Mouse (Mus musculus) embryonic fibroblast, embryonic 13.5 days (primary cell): ENCODE results near the gene Ly6c1. TPM values are rescaled to one million over a fixed set of nuclear protein-coding genes. Genes with fewer than 3 reads are reported as not detected.
"Not testable (repeated sequence)": the region's sequence is repeated elsewhere in the genome, so short reads cannot be mapped to it uniquely, and the experiment has no call there.

Experiments
- H3K27ac ChIP-seq: 2 replicates; pipeline ENCODE4 v1.5.1; 2012; ENCODE audit warnings: low read length, control low read depth, inconsistent platforms; ENCODE audit not compliant: insufficient read depth
- H3K4me1 ChIP-seq: 2 replicates; pipeline ENCODE4 v1.6.1; 2011; ENCODE audit warnings: low read length; ENCODE audit not compliant: control insufficient read depth, insufficient read depth
- H3K4me3 ChIP-seq: 2 replicates; pipeline ENCODE4 v1.5.1; 2011; ENCODE audit warnings: mild to moderate bottlenecking, control low read depth, low read length; ENCODE audit not compliant: insufficient read depth
- CTCF ChIP-seq: IDR thresholded peaks from 2 replicates; pipeline ENCODE4 v1.5.1; 2011; ENCODE audit warnings: mild to moderate bottlenecking, control low read depth, low read length, moderate library complexity, borderline replicate concordance; ENCODE audit not compliant: insufficient read depth
- polyA plus RNA-seq: library from polyadenylated mRNA; stranded (reverse); fragments of >200 nt; gene quantifications from 2 replicates; pipeline ENCODE4 v1.2.4, GENCODE M21; 2011; ENCODE audit warnings: low read depth; ENCODE audit not compliant: missing spikeins, insufficient read length

The Ly6c1 gene
- polyA plus RNA-seq, 1 experiment, result 28.7 TPM

GRCm38 (mm10) chr15:75019446-75019845 lies 29.2 kb downstream of the Ly6c1 start:
- not testable (repeated sequence) for H3K4me1 ChIP-seq, H3K27ac ChIP-seq, H3K4me3 ChIP-seq
- peak; percentile 68 for TF ChIP-seq CTCF

Other genes starting within 250 kb of the Ly6c1 start
- gene Gml2, start 229.8 kb downstream of the Ly6c1 start, polyA plus RNA-seq, result not detected in 2 replicates
- not detected in 2 replicates for gene 2010109I03Rik, start 151.8 kb downstream of the Ly6c1 start, polyA plus RNA-seq
- 0.58 TPM in 1 of 2 replicates, not detected in the other for gene Ly6i, start 65.4 kb downstream of the Ly6c1 start, polyA plus RNA-seq
- gene Ly6a, start 50.8 kb downstream of the Ly6c1 start, polyA plus RNA-seq, result 261 and 427 TPM in 2 replicates
- 0.58 and 2.4 TPM in 2 replicates for gene Ly6c2, start 63.1 kb upstream of the Ly6c1 start, polyA plus RNA-seq
- not detected in 2 replicates for gene Ly6g, start 106.4 kb upstream of the Ly6c1 start, polyA plus RNA-seq
- not detected in 2 replicates for gene BC025446, start 167.5 kb upstream of the Ly6c1 start, polyA plus RNA-seq
- gene Ly6f, start 219.6 kb upstream of the Ly6c1 start, polyA plus RNA-seq, result not detected in 2 replicates